Mouse (Mus musculus) hindbrain, postnatal 0 days (tissue): Measurements from ENCODE around the gene Opa1. TPM values are rescaled to one million over a fixed set of nuclear protein-coding genes. Genes with fewer than 3 reads are reported as not detected.

Source experiments
- ATAC-seq: fragments of 200-750 bp; cut with Nextera tagmentation; 2 replicates; pipeline ENCODE4 v1.8.0; 2017; ENCODE audit warnings: mild to moderate bottlenecking, moderate TSS enrichment, moderate library complexity
- DNase-seq: peaks from one replicate; pipeline ENCODE4 v3.0.0-alpha.2; 2015; ENCODE audit warnings: low spot score
- H3K27ac ChIP-seq: fragments of 300-500 bp; sonication (generic); 2 replicates; pipeline ENCODE4 v1.5.1; 2014; ENCODE audit warnings: mild to moderate bottlenecking
- H3K27me3 ChIP-seq: fragments of 300-500 bp; sonication (generic); 2 replicates; pipeline ENCODE4 v1.6.1; 2014; ENCODE audit warnings: low read length, mixed read lengths; ENCODE audit not compliant: insufficient read depth
- H3K36me3 ChIP-seq: fragments of 300-500 bp; sonication (generic); 2 replicates; pipeline ENCODE4 v1.6.1; 2014; ENCODE audit warnings: low read length, mixed read lengths; ENCODE audit not compliant: insufficient read depth
- H3K4me1 ChIP-seq: fragments of 300-500 bp; sonication (generic); 2 replicates; pipeline ENCODE4 v1.6.1; 2014; ENCODE audit warnings: antibody characterized with exemption, low read length, mixed read lengths; ENCODE audit not compliant: insufficient read depth
- H3K4me2 ChIP-seq: fragments of 300-500 bp; sonication (generic); 2 replicates; pipeline ENCODE4 v1.6.1; 2014; ENCODE audit warnings: low read depth, mild to moderate bottlenecking, low read length, moderate library complexity, mixed read lengths
- H3K4me3 ChIP-seq: fragments of 300-500 bp; sonication (generic); 2 replicates; pipeline ENCODE4 v1.5.1; 2014; ENCODE audit warnings: low read length
- H3K9ac ChIP-seq: fragments of 300-500 bp; sonication (generic); replicated peaks from 2 replicates; pipeline ENCODE4 v1.6.1; 2014; ENCODE audit warnings: mild to moderate bottlenecking, low read length, moderate library complexity, mixed read lengths
- H3K9me3 ChIP-seq: fragments of 300-500 bp; sonication (generic); 2 replicates; pipeline ENCODE4 v1.6.1; 2016; ENCODE audit warnings: low read length, mixed read lengths
- CTCF ChIP-seq: IDR thresholded peaks from 2 replicates; pipeline ENCODE4 v1.5.1; 2016; ENCODE audit warnings: antibody characterized with exemption, control low read depth, low read depth
- WGBS: fragments of 180-500 bp; shearing (Covaris S2); extraction: QIAGEN DNeasy Blood & Tissue Kit; methylation state at CpG from one replicate; pipeline ENCODE4 v1.1.7; 2014; 5-methylcytosine and 5-hydroxymethylcytosine counted together
- polyA plus RNA-seq: library from polyadenylated mRNA; unstranded; fragments of >200 nt; fragmentation: Nextera tagmentation; extraction: Ambion mirVana; gene quantifications from 2 replicates; pipeline ENCODE4 v1.2.1, GENCODE M21; 2015
- total RNA-seq: library from RNA; depleted of rRNA; stranded (reverse); fragments of >200 nt; gene quantifications from 2 replicates; pipeline ENCODE4 v1.2.3, GENCODE M21; 2014

Gene Opa1
- total and polyA plus RNA-seq, 2 experiments from 2014 or later, result 42.4 to 67.2 TPM

GRCm38 (mm10) chr16:29670806-29671205, 91.7 kb downstream of the Opa1 start:
- 97% methylated on average over 3 of the region's 3 CpGs for WGBS
- no peak overlapping the region for H3K9ac ChIP-seq
- H3K27ac ChIP-seq, result no peak overlapping the region
- H3K4me1 ChIP-seq, result peaks cover 5% of the 10 kb centered on the region; the same call in 1 of the 2 replicates
- no peaks in the 10 kb centered on the region for H3K36me3 ChIP-seq
- H3K9me3 ChIP-seq, result no peaks in the 10 kb centered on the region
- H3K27me3 ChIP-seq, result no peaks in the 10 kb centered on the region
- no peak overlapping the region for H3K4me3 ChIP-seq
- H3K4me2 ChIP-seq, result no peak overlapping the region
- TF ChIP-seq CTCF, result no peak
- ATAC-seq (no peak), DNase-seq (no peak)

DNA sequence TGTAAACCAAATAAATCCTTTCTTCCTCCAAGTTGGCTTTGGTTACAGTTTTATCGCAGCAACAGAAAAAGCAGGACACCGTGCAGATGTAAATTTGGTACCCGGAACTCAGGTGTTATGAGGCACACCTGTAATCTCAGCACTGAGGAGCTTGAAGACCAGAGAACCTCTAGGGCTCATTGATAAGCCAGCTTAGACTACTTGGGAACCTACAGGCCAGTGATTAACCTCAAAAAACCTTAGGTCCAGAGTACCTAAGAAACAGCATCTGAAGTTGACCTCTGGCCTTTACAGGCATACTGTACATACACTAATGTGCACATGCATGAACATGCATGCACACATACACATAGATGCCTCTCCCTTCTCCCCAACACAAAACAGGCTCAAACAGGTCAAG, 94.1 kb downstream of the Opa1 start:
- DNase-seq, result no peak
- Histone ChIP-seq H3K4me3 (no peak overlapping the region), H3K36me3 (no peaks in the 10 kb centered on the region), H3K4me1 (no peaks in the 10 kb centered on the region), H3K4me2 (no peak overlapping the region), H3K27me3 (no peaks in the 10 kb centered on the region), H3K9ac (no peak overlapping the region), H3K27ac (no peak overlapping the region), H3K9me3 (no peaks in the 10 kb centered on the region)
- ATAC-seq, result no peak
- no peak for TF ChIP-seq CTCF
- WGBS, result 95% methylated on average over 3 of the region's 3 CpGs

- no peak overlapping the region for H3K27ac ChIP-seq
- no peak for TF ChIP-seq CTCF
- ATAC-seq (no peak), DNase-seq (no peak)
- no peak overlapping the region for H3K4me3 ChIP-seq
- H3K9me3 ChIP-seq, result no peaks in the 10 kb centered on the region
- no peak overlapping the region for H3K9ac ChIP-seq
- H3K4me2 ChIP-seq, result no peak overlapping the region
- no peaks in the 10 kb centered on the region for H3K27me3 ChIP-seq
- peaks cover 8% of the 10 kb centered on the region for H3K4me1 ChIP-seq
- 61% methylated on average over 5 of the region's 5 CpGs for WGBS
- H3K36me3 ChIP-seq, result no peaks in the 10 kb centered on the region
Measured at GRCm38 (mm10) chr16:29679607-29680006, 100.5 kb downstream of the Opa1 start.

DNA sequence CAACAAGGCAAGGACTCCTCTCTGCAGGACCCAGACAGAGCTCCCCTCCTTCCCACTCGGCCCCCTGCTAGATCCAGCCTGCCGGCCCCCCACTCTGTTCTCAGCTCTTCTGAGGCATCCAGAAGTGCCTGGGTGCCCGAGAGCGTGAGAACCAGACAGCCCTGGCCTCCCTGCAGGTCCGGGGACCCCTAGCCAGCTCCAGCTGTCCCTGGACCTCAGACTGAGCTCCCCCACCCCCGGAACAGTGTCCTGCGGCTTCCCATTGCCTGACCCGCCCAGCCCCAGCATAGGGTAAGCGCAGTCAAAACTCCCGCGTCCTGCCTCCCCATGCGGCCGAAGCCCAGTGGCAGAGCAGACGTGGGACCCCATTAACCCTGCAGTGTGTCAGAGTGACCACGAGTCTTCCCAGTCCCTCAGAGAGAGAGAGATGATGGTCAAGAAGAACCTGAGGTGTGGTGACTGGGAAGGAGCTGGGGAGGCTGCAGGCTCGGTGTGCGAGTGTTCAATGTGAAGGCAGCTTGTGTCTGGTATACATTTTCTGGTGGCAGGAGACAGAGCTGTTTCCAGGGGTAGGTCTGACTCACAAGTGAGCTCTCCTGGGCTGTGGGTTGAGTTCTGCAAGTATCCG, 101.5 kb downstream of the Opa1 start:
- H3K36me3 ChIP-seq, result no peaks in the 10 kb centered on the region
- no peaks in the 10 kb centered on the region for H3K9me3 ChIP-seq
- peaks cover 8% of the 10 kb centered on the region for H3K4me1 ChIP-seq
- H3K27ac ChIP-seq, result no peak overlapping the region
- H3K27me3 ChIP-seq, result no peaks in the 10 kb centered on the region
- H3K4me2 ChIP-seq, result no peak overlapping the region
- ATAC-seq, result no peak
- H3K9ac ChIP-seq, result no peak overlapping the region
- 65% methylated on average over 18 of the region's 18 CpGs for WGBS
- no peak for DNase-seq
- no peak overlapping the region for H3K4me3 ChIP-seq
- TF ChIP-seq CTCF, result no peak

GRCm38 (mm10) chr16:29682555-29683431, 103.7 kb downstream of the Opa1 start:
- Histone ChIP-seq H3K4me3 (no peak overlapping the region), H3K9ac (no peak overlapping the region), H3K4me1 (peaks cover 8% of the 10 kb centered on the region), H3K27ac (no peak overlapping the region), H3K4me2 (peak overlapping the region; percentile 37), H3K36me3 (no peaks in the 10 kb centered on the region), H3K27me3 (no peaks in the 10 kb centered on the region), H3K9me3 (no peaks in the 10 kb centered on the region)
- ATAC-seq, result no peak
- WGBS, result 15% methylated on average over 17 of the region's 17 CpGs
- no peak for TF ChIP-seq CTCF
- peak; percentile 36 for DNase-seq

DNA sequence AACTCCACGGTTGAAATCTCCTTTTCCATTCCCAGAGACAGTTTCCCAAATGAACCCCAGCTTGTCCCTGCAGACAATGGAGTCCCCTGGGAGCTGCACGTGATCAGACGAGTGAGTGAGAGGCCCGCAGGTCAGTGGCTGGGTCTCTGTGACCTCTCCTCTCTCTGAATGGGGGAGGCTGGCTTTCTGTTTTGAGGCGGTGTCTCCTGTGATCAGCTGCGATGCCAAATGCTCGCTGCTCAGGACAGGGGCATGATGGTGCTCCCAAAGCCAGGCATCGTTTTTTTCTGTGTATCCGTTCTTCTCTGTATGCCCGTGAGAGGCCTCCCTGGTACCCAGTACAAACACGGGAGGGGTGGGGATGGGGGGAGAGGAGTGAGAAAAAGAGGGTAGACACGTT, 104.4 kb downstream of the Opa1 start:
- Histone ChIP-seq H3K9me3 (no peaks in the 10 kb centered on the region), H3K9ac (no peak overlapping the region), H3K36me3 (no peaks in the 10 kb centered on the region), H3K27me3 (no peaks in the 10 kb centered on the region), H3K4me2 (peak overlapping the region; percentile 37), H3K4me3 (no peak overlapping the region), H3K27ac (no peak overlapping the region), H3K4me1 (peaks cover 8% of the 10 kb centered on the region)
- TF ChIP-seq CTCF, result no peak
- WGBS, result 6% methylated on average over 12 of the region's 12 CpGs
- DNase-seq, result peak; percentile 57
- peak; percentile 50 for ATAC-seq

DNA sequence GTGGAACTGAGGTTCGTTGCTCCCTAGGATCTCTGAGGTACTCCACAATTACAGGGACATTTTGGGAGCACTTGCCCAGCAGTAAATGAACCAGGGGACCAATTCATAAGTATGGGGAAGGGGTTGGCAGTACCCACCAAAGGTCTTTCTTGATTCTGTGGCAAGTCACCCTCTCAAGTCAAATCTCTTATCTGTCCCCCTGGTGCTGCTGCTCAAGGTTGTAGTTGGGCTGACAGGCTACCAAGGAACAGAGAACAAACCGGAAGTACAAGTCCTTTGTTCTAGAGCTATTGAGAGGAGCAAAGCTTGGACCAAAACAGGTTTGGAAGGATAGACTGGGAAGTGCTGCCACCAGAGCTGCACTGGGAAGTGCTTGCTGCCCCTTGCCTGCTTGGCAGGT, 105.0 kb downstream of the Opa1 start:
- no peak for ATAC-seq
- H3K9me3 ChIP-seq, result no peaks in the 10 kb centered on the region
- no peaks in the 10 kb centered on the region for H3K36me3 ChIP-seq
- H3K27ac ChIP-seq, result no peak overlapping the region
- no peak overlapping the region for H3K4me2 ChIP-seq
- peaks cover 8% of the 10 kb centered on the region for H3K4me1 ChIP-seq
- 38% methylated on average over 2 of the region's 2 CpGs for WGBS
- no peak overlapping the region for H3K9ac ChIP-seq
- no peaks in the 10 kb centered on the region for H3K27me3 ChIP-seq
- H3K4me3 ChIP-seq, result no peak overlapping the region
- TF ChIP-seq CTCF, result no peak
- DNase-seq, result no peak
